Mouse (Mus musculus) intestine, embryonic 15.5 days (tissue): ENCODE data around the gene Cdc42bpg. TPM values are rescaled to one million over a fixed set of nuclear protein-coding genes. Genes with fewer than 3 reads are reported as not detected.

Source experiments
- ATAC-seq: fragments of 200-750 bp; cut with Nextera tagmentation; 2 replicates; pipeline ENCODE4 v1.8.0; 2017; ENCODE audit warnings: moderate TSS enrichment, moderate library complexity
- H3K27ac ChIP-seq: fragments of 300-500 bp; sonication (generic); 2 replicates; pipeline ENCODE4 v1.5.1; 2015; ENCODE audit warnings: mild to moderate bottlenecking, inconsistent platforms
- H3K27me3 ChIP-seq: fragments of 300-500 bp; sonication (generic); replicated peaks from 2 replicates; pipeline ENCODE4 v1.6.1; 2015; ENCODE audit warnings: inconsistent platforms
- H3K36me3 ChIP-seq: fragments of 300-500 bp; sonication (generic); 2 replicates; pipeline ENCODE4 v1.6.1; 2015; ENCODE audit warnings: inconsistent platforms
- H3K4me1 ChIP-seq: fragments of 300-500 bp; sonication (generic); replicated peaks from 2 replicates; pipeline ENCODE4 v1.6.1; 2015; ENCODE audit warnings: inconsistent platforms
- H3K4me2 ChIP-seq: fragments of 300-500 bp; sonication (generic); replicated peaks from 2 replicates; pipeline ENCODE4 v1.6.1; 2015; ENCODE audit warnings: mild to moderate bottlenecking, inconsistent platforms
- H3K4me3 ChIP-seq: fragments of 300-500 bp; sonication (generic); replicated peaks from 2 replicates; pipeline ENCODE4 v1.5.1; 2015; ENCODE audit warnings: inconsistent platforms
- H3K9ac ChIP-seq: fragments of 300-500 bp; sonication (generic); 2 replicates; pipeline ENCODE4 v1.6.1; 2015; ENCODE audit warnings: inconsistent platforms
- H3K9me3 ChIP-seq: fragments of 300-500 bp; sonication (generic); 2 replicates; pipeline ENCODE4 v1.6.1; 2016; ENCODE audit warnings: inconsistent platforms
- WGBS: fragments of 180-500 bp; shearing (Covaris S2); methylation state at CpG from one replicate; pipeline ENCODE4 v1.1.7; 2015; 5-methylcytosine and 5-hydroxymethylcytosine counted together
- polyA plus RNA-seq: library from polyadenylated mRNA; unstranded; fragments of >200 nt; fragmentation: Nextera tagmentation; extraction: Ambion mirVana; gene quantifications from 2 replicates; pipeline ENCODE4 v1.2.1, GENCODE M21; 2015

The Cdc42bpg gene
- 1.0 and 1.4 TPM in 2 replicates for polyA plus RNA-seq

DNA sequence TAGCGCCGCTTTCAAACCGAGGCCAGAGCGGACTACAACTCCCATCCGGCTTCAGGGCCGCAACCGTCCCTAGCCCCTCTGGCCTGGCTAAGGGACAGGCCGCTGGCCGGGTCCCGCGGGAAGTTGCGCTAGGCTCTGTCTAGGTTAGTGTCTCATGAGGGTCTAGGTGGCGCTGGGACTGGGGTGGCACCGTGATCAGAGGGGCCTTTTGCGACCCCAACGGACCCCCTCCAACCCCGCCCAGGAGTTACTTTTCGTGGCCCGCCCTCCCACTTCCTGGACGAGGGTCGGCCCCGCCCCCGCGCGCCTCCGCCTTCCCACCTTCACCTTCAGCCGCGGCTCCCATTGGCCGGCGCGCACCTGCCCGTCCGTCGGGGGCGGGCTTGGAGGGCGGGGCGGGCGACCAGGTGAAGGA is at the start of gene Cdc42bpg:
Gene Cdc42bpg, plus strand, starts transcription at position 320 of the 415 bp plus-strand sequence.
- peak within 1 kb of the TSS; percentile 78 for H3K27ac ChIP-seq
- peak within 1 kb of the TSS; percentile 66 for H3K4me2 ChIP-seq
- H3K36me3 ChIP-seq, result peaks cover 1% of the 10 kb centered on the region; the same call in 1 of the 2 replicates
- H3K27me3 ChIP-seq, result no peaks in the 10 kb centered on the region
- H3K4me3 ChIP-seq, result peak within 1 kb of the TSS; percentile 70
- peaks cover 11% of the 10 kb centered on the region; the same call in 1 of the 2 replicates for H3K4me1 ChIP-seq
- H3K9me3 ChIP-seq, result no peaks in the 10 kb centered on the region
- WGBS, result under 1% methylated on average over 34 of the region's 38 CpGs
- H3K9ac ChIP-seq, result peak within 1 kb of the TSS; percentile 70
- peak; percentile 91 for ATAC-seq

- Histone ChIP-seq H3K4me2 (no peak overlapping the region), H3K27me3 (no peaks in the 10 kb centered on the region), H3K4me1 (no peaks in the 10 kb centered on the region), H3K9me3 (no peaks in the 10 kb centered on the region), H3K9ac (no peak overlapping the region), H3K4me3 (no peak overlapping the region), H3K27ac (no peak overlapping the region), H3K36me3 (peaks cover 43% of the 10 kb centered on the region)
- ATAC-seq, result no peak
- 74% methylated on average over 2 of the region's 2 CpGs for WGBS
These were observed 45.8 kb upstream of the Cdc42bpg start for GRCm38 (mm10) chr19:6260428-6260827.

DNA sequence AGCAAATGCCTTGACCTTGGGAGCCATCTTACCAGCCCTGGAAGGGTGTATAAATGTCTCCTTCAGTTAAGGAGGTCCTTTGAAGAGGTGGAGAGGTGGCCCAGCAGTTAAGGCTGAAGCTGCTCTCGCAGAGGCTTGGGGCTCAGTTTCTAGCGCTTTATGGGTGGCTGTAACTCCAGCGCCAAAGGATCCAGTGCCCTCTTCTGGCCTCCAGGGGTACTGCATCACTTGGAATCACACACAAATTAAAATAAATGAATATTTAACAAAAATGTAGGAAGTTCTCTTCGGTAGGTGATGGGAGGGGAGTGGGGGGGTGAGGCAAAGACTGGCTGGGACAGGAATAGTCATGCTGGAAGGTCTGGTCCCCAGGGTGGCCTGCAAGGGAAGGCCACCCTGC is 45.3 kb upstream of the Cdc42bpg start:
- 78% methylated on average over 4 of the region's 4 CpGs for WGBS
- Histone ChIP-seq H3K36me3 (peaks cover 38% of the 10 kb centered on the region), H3K9me3 (no peaks in the 10 kb centered on the region), H3K4me2 (no peak overlapping the region), H3K27me3 (no peaks in the 10 kb centered on the region), H3K27ac (no peak overlapping the region), H3K9ac (no peak overlapping the region), H3K4me1 (no peaks in the 10 kb centered on the region), H3K4me3 (no peak overlapping the region)
- ATAC-seq, result no peak

GRCm38 (mm10) chr19:6261379-6261778 is 44.9 kb upstream of the Cdc42bpg start:
- no peaks in the 10 kb centered on the region for H3K4me1 ChIP-seq
- H3K27me3 ChIP-seq, result no peaks in the 10 kb centered on the region
- peaks cover 34% of the 10 kb centered on the region for H3K36me3 ChIP-seq
- H3K9me3 ChIP-seq, result no peaks in the 10 kb centered on the region
- WGBS, result 93% methylated on average over 14 of the region's 14 CpGs
- no peak overlapping the region for H3K4me3 ChIP-seq
- no peak overlapping the region for H3K27ac ChIP-seq
- H3K4me2 ChIP-seq, result no peak overlapping the region
- ATAC-seq, result no peak
- H3K9ac ChIP-seq, result no peak overlapping the region

DNA sequence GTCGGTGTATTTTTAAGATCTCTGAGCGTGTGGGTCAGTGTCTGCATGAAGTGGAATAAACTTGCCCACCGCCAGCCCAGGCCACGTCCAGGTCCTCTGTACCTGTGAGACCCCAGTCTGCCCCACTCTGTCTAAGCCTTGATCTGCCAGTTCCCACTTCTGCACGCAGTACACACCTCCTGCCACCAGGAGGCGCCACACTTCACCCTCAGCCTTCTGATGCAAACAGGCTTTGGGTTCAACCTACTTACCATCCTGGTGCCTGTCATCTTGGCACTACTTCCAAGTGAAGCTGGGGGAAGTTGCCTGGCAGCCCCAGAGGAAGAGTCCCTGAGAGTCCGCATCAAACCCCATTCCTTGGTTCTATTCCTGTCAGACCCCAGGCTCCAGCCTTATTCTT is 44.0 kb upstream of the Cdc42bpg start:
- no peak for ATAC-seq
- H3K27me3 ChIP-seq, result no peaks in the 10 kb centered on the region
- peak overlapping the region; percentile 43; the same call in 1 of the 2 replicates for H3K4me2 ChIP-seq
- H3K4me3 ChIP-seq, result no peak overlapping the region
- 63% methylated on average over 7 of the region's 7 CpGs for WGBS
- no peak overlapping the region for H3K9ac ChIP-seq
- no peaks in the 10 kb centered on the region for H3K4me1 ChIP-seq
- no peaks in the 10 kb centered on the region for H3K9me3 ChIP-seq
- H3K27ac ChIP-seq, result peak overlapping the region; percentile 94
- H3K36me3 ChIP-seq, result peaks cover 29% of the 10 kb centered on the region

DNA sequence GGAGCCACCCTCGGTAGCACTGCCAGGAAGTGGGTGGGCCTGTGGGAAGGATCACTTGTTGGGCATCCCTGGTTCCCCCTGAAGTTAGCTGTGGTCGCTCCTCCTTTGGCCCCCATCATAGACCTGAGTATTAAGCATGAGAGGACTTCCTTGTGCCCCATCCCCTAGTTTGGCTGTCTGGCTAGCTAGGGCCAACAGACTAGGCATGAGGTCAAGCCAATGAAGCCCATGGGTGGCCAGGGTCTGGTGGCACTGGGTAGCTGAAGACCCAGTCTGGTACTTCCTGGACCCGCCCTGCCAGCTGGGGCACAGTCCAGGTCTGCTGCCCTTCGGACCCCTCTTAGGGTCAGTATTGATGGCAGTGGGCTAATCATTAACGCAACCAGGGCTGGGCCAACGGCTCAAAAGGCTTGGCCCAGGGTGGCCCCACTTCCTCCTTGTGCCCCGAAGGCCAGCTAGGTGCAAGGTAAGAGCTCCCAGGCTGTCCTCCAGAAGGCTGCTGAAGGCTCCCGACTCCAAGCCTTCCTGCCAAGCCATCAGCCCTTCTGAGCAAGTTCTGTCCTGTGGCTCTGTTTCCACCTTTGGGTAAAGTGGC is 43.3 kb upstream of the Cdc42bpg start:
- no peaks in the 10 kb centered on the region for H3K9me3 ChIP-seq
- H3K27me3 ChIP-seq, result no peaks in the 10 kb centered on the region
- H3K4me1 ChIP-seq, result no peaks in the 10 kb centered on the region; the same call in 1 of the 2 replicates
- peaks cover 22% of the 10 kb centered on the region for H3K36me3 ChIP-seq
- ATAC-seq, result peak; percentile 86
- H3K4me3 ChIP-seq, result peak overlapping the region; percentile 37
- H3K9ac ChIP-seq, result peak overlapping the region; percentile 56
- peak overlapping the region; percentile 52 for H3K4me2 ChIP-seq
- peak overlapping the region; percentile 94 for H3K27ac ChIP-seq
- 51% methylated on average over 8 of the region's 8 CpGs for WGBS

DNA sequence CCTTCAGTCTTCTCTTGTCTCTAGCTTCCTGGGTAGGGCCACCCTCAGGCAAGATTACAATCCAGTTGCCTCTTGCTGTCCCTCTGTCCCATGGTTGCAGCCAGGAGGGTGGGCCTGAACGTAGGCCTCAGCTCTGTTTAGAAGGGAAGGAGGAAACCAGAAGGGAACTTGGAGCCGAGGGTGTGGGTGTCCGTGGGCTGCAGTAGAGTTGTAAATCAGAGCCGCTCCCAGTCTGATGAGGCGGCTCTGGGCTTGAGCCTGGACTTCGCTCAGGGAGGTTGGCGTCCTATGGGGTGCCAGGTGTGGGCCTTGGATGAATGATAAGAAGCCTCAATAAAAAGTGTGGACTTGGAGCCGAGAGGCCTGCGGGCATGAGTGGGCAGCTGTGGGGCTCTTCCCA is 42.1 kb upstream of the Cdc42bpg start:
- WGBS, result 38% methylated on average over 9 of the region's 9 CpGs
- Histone ChIP-seq H3K9me3 (no peaks in the 10 kb centered on the region), H3K4me2 (peak overlapping the region; percentile 52), H3K4me1 (peaks cover 3% of the 10 kb centered on the region; the same call in 1 of the 2 replicates), H3K27me3 (no peaks in the 10 kb centered on the region), H3K9ac (peak overlapping the region; percentile 56), H3K4me3 (peak overlapping the region; percentile 37), H3K36me3 (peaks cover 11% of the 10 kb centered on the region), H3K27ac (peak overlapping the region; percentile 94)
- peak; percentile 79 for ATAC-seq

- Histone ChIP-seq H3K9me3 (no peaks in the 10 kb centered on the region), H3K27me3 (no peaks in the 10 kb centered on the region), H3K4me1 (peaks cover 6% of the 10 kb centered on the region; the same call in 1 of the 2 replicates), H3K36me3 (peaks cover 9% of the 10 kb centered on the region), H3K9ac (peak overlapping the region; percentile 56), H3K4me3 (peak overlapping the region; percentile 37), H3K27ac (peak overlapping the region; percentile 94), H3K4me2 (peak overlapping the region; percentile 52)
- no peak for ATAC-seq
- 75% methylated on average over 8 of the region's 8 CpGs for WGBS
These were observed 41.3 kb upstream of the Cdc42bpg start for GRCm38 (mm10) chr19:6264945-6265344.

DNA sequence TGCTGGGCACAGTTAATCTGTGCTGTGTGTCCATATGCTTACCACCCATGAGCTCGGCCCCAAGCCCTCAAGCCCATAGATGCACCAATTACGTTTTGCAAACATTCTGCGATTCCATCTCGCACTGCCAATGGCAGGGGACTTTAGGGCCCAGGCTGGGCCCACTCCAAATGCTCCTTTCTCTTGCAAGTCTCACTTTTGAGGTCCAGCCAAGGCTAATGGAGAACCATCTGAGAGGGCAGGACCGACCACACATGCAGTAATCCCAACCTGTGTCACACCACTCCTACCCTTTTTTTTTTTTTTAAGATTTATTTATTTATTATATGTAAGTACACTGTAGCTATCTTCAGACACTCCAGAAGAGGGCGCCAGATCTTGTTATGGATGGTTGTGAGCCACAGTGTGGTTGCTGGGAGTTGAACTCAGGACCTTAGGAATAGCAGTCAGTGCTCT is 40.5 kb upstream of the Cdc42bpg start:
- Histone ChIP-seq H3K9me3 (no peaks in the 10 kb centered on the region), H3K4me1 (peaks cover 8% of the 10 kb centered on the region; the same call in 1 of the 2 replicates), H3K27me3 (no peaks in the 10 kb centered on the region), H3K36me3 (peaks cover 2% of the 10 kb centered on the region), H3K27ac (peak overlapping the region; percentile 94), H3K4me3 (peak overlapping the region; percentile 37), H3K4me2 (peak overlapping the region; percentile 52), H3K9ac (peak overlapping the region; percentile 56)
- WGBS, result 62% methylated on average over 6 of the region's 6 CpGs
- no peak for ATAC-seq

- Histone ChIP-seq H3K9me3 (no peaks in the 10 kb centered on the region), H3K27me3 (no peaks in the 10 kb centered on the region), H3K4me3 (no peak overlapping the region), H3K4me1 (peaks cover 19% of the 10 kb centered on the region), H3K36me3 (no peaks in the 10 kb centered on the region), H3K9ac (no peak overlapping the region), H3K4me2 (0 out of 2 replicates have a peak overlapping the region, but pooled peaks have one; percentile 11), H3K27ac (peak overlapping the region; percentile 28; the same call in 1 of the 2 replicates)
- 51% methylated on average over 11 of the region's 11 CpGs for WGBS
- no peak for ATAC-seq
These were observed 38.7 kb upstream of the Cdc42bpg start for GRCm38 (mm10) chr19:6267306-6268169.

DNA sequence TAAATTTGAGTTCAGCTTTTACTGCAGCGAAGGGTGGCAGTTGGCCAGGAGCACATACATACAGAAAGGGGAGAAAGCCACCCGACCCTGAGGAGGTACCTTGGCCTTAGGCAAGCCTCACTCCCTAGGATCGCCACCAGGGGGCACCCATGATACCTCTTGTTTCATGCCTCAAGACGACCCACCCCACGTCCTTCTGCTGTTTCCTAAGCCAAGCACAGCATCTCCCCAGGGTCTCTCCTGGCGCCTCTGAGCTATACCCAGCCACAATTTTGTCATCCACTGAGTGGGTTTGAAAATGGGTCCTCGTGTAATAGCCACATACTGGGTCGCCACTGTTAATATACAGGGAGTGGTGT is 38.1 kb upstream of the Cdc42bpg start:
- no peaks in the 10 kb centered on the region for H3K36me3 ChIP-seq
- peak; percentile 18; the same call in 1 of the 2 replicates for ATAC-seq
- H3K4me3 ChIP-seq, result no peak overlapping the region
- H3K9me3 ChIP-seq, result no peaks in the 10 kb centered on the region
- H3K4me2 ChIP-seq, result no peak overlapping the region
- 16% methylated on average over 8 of the region's 8 CpGs for WGBS
- H3K27me3 ChIP-seq, result no peaks in the 10 kb centered on the region
- H3K27ac ChIP-seq, result peak overlapping the region; percentile 28; the same call in 1 of the 2 replicates
- peaks cover 25% of the 10 kb centered on the region for H3K4me1 ChIP-seq
- H3K9ac ChIP-seq, result no peak overlapping the region

DNA sequence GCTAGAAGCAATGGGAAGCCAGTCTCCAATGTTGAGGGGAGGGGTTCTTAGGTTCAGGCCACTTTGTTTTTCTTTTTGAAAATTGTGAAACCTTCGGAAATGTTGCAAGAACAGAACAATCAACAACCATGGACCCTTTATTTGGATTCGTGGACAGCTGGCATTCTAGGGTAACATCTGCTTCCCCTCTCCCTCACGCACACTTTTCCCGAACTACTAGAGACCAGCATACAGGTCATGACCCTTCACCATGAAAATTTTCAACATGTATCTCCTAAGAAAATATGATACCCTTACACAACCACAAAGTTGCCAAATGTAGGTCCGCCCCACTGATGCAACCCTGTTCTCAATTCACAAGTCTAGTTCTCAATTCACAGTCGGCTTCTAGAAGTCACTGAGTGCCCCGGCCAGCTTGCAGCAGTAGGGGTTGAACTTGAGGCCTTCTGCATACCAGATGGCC is 37.6 kb upstream of the Cdc42bpg start:
- Histone ChIP-seq H3K4me2 (no peak overlapping the region), H3K9ac (no peak overlapping the region), H3K4me3 (no peak overlapping the region), H3K4me1 (peaks cover 25% of the 10 kb centered on the region), H3K27ac (no peak overlapping the region), H3K9me3 (no peaks in the 10 kb centered on the region), H3K27me3 (no peaks in the 10 kb centered on the region), H3K36me3 (no peaks in the 10 kb centered on the region)
- 77% methylated on average over 7 of the region's 7 CpGs for WGBS
- no peak for ATAC-seq
